Mouse (Mus musculus): ENCODE data around the gene Trim52.

GRCm38 (mm10) chr14:106096816-106097215 lies 9.2 kb upstream of the Trim52 start:
- TF ChIP-seq CTCF (IDR thresholded peaks at IDR 0.05) = no peak
- no peak for TF ChIP-seq EP300 (IDR thresholded peaks at IDR 0.05)
